Mouse (Mus musculus) lung, postnatal 0 days (tissue): ENCODE measurements around the gene Gm49450. TPM values are rescaled to one million over a fixed set of nuclear protein-coding genes. Genes with fewer than 3 reads are reported as not detected.
A peak's percentile ranks its signal among the peaks of the same experiment; 100 is the strongest.

ENCODE experiments used
- ATAC-seq: fragments of 200-750 bp; cut with Nextera tagmentation; 2 replicates; pipeline ENCODE4 v1.8.0; 2017; ENCODE audit warnings: moderate library complexity
- DNase-seq: peaks from one replicate; pipeline ENCODE4 v3.0.0-alpha.2; 2016; ENCODE audit warnings: low spot score
- H3K27ac ChIP-seq: fragments of 300-500 bp; sonication (generic); 2 replicates; pipeline ENCODE4 v1.5.1; 2014; ENCODE audit warnings: antibody characterized with exemption, mild to moderate bottlenecking, low read length, mixed read lengths
- H3K27me3 ChIP-seq: fragments of 300-500 bp; sonication (generic); replicated peaks from 2 replicates; pipeline ENCODE4 v1.6.1; 2014; ENCODE audit warnings: low read length, mixed read lengths; ENCODE audit not compliant: insufficient read depth
- H3K36me3 ChIP-seq: fragments of 300-500 bp; sonication (generic); 2 replicates; pipeline ENCODE4 v1.6.1; 2014; ENCODE audit warnings: low read length, mixed read lengths; ENCODE audit not compliant: insufficient read depth
- H3K4me1 ChIP-seq: fragments of 300-500 bp; sonication (generic); 2 replicates; pipeline ENCODE4 v1.6.1; 2014; ENCODE audit warnings: antibody characterized with exemption, low read depth, low read length, mixed read lengths; ENCODE audit not compliant: insufficient read depth
- H3K4me2 ChIP-seq: fragments of 300-500 bp; sonication (generic); replicated peaks from 2 replicates; pipeline ENCODE4 v1.6.1; 2014; ENCODE audit warnings: low read depth, mild to moderate bottlenecking, low read length, moderate library complexity, mixed read lengths
- H3K4me3 ChIP-seq: fragments of 300-500 bp; sonication (generic); 2 replicates; pipeline ENCODE4 v1.5.1; 2014; ENCODE audit warnings: low read depth, low read length
- H3K9ac ChIP-seq: fragments of 300-500 bp; sonication (generic); replicated peaks from 2 replicates; pipeline ENCODE4 v1.6.1; 2014; ENCODE audit warnings: low read depth, mild to moderate bottlenecking
- H3K9me3 ChIP-seq: fragments of 300-500 bp; sonication (generic); 2 replicates; pipeline ENCODE4 v1.6.1; 2016; ENCODE audit warnings: low read length, mixed read lengths
- CTCF ChIP-seq: IDR thresholded peaks from 2 replicates; pipeline ENCODE4 v1.5.1; 2016; ENCODE audit warnings: antibody characterized with exemption, mild to moderate bottlenecking
- EP300 ChIP-seq: IDR thresholded peaks from 2 replicates; pipeline ENCODE4 v1.6.1; 2016; ENCODE audit warnings: antibody characterized with exemption, mild to moderate bottlenecking, control low read depth
- WGBS: fragments of 180-500 bp; shearing (Covaris S2); extraction: QIAGEN DNeasy Blood & Tissue Kit; methylation state at CpG from one replicate; pipeline ENCODE4 v1.1.7; 2014; 5-methylcytosine and 5-hydroxymethylcytosine counted together
- polyA plus RNA-seq: library from polyadenylated mRNA; unstranded; fragments of >200 nt; fragmentation: Nextera tagmentation; extraction: Ambion mirVana; gene quantifications from 2 replicates; pipeline ENCODE4 v1.2.1, GENCODE M21; 2015

Gm49450 gene
- polyA plus RNA-seq, 1 experiment from 2014 or later = not detected

DNA sequence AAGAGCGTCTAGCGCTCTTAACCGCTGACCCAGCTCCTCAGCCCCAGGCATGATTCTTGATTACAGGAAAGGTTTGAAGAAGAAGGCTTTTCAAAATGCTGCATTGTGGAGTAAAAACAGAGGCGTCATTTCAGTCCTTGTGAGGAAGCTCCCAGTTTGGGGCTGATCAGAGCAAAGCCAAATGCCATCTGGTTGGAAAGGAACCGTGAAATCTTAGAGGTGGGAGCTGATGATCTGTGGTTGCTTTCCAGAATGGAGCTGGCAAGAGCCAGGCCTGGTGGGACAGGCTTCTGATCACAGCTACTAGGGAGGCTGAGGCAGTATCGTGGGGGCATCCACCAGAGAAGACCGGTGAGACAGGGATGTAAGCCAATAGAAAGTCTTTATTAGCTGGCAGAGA, 43.5 kb upstream of the Gm49450 start:
- 80% methylated on average over 7 of the region's 7 CpGs for WGBS
- Histone ChIP-seq H3K4me2 (no peak overlapping the region), H3K4me3 (no peak overlapping the region), H3K9me3 (no peaks in the 10 kb centered on the region), H3K9ac (no peak overlapping the region), H3K36me3 (no peaks in the 10 kb centered on the region), H3K4me1 (peaks cover 10% of the 10 kb centered on the region; the same call in 1 of the 2 replicates), H3K27me3 (no peaks in the 10 kb centered on the region), H3K27ac (no peak overlapping the region)
- DNase-seq = no peak
- no peak for ATAC-seq
- no peak for TF ChIP-seq EP300

DNA sequence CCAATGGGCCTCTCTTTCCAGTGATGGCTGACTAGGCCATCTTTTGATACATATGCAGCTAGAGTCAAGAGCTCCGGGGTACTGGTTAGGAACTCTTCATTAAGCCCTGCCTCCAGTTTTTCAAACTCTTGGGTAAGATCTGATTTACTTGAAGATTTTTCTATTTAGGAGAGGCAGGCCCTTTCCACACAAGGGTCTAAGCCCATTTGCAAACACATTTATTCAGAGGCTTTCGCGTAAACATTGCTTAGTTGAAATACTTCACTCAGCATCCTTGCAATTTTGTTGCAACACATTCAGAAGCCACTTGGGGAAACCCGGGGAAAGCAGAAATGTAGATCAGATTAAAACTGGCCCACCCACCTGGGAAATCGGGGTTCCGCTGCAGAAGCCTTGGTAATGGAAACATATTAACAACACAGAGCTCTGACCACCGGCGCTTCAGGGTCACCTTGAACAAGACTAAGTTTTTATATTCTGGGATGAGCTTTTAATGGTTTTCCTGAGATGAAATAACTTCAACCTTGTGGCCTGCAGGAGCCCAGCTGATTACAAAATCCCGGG, 41.7 kb upstream of the Gm49450 start:
- no peaks in the 10 kb centered on the region for H3K27me3 ChIP-seq
- no peak overlapping the region for H3K4me2 ChIP-seq
- H3K9me3 ChIP-seq = no peaks in the 10 kb centered on the region
- no peak overlapping the region for H3K9ac ChIP-seq
- H3K27ac ChIP-seq = no peak overlapping the region
- H3K36me3 ChIP-seq = no peaks in the 10 kb centered on the region
- DNase-seq (no peak), ATAC-seq (no peak)
- no peak for TF ChIP-seq EP300
- TF ChIP-seq CTCF = no peak
- no peak overlapping the region for H3K4me3 ChIP-seq
- 83% methylated on average over 9 of the region's 9 CpGs for WGBS
- H3K4me1 ChIP-seq = peaks cover 5% of the 10 kb centered on the region; the same call in 1 of the 2 replicates

DNA sequence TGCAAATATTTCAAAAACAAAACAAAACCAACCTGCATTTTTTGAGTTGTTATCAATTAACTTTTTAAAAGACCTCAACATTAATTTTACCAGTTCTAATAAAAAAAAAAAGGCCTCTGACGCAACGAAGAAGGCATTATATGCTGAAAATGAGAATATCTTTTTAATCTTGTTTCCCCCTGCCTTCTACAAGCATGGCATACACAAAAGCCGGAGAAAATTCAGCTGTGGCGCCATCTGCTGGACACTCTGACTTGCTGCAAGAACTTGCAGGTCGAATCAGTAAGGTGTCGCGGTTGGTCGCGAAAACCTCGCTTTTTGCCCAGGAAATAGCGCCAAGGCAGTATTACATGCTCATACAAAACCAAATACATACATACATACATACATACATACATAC, 40.5 kb upstream of the Gm49450 start:
- Histone ChIP-seq H3K4me1 (peaks cover 5% of the 10 kb centered on the region; the same call in 1 of the 2 replicates), H3K4me2 (peak overlapping the region; percentile 51; the same call in 1 of the 2 replicates), H3K9me3 (no peaks in the 10 kb centered on the region), H3K27me3 (no peaks in the 10 kb centered on the region), H3K4me3 (peak overlapping the region; percentile 32; the same call in 1 of the 2 replicates), H3K9ac (no peak overlapping the region), H3K27ac (peak overlapping the region; percentile 94), H3K36me3 (no peaks in the 10 kb centered on the region)
- TF ChIP-seq EP300 = peak; percentile 49
- TF ChIP-seq CTCF = peak; percentile 94
- WGBS = under 1% methylated on average over 11 of the region's 11 CpGs
- DNase-seq = peak; percentile 95
- ATAC-seq = peak; percentile 38

DNA sequence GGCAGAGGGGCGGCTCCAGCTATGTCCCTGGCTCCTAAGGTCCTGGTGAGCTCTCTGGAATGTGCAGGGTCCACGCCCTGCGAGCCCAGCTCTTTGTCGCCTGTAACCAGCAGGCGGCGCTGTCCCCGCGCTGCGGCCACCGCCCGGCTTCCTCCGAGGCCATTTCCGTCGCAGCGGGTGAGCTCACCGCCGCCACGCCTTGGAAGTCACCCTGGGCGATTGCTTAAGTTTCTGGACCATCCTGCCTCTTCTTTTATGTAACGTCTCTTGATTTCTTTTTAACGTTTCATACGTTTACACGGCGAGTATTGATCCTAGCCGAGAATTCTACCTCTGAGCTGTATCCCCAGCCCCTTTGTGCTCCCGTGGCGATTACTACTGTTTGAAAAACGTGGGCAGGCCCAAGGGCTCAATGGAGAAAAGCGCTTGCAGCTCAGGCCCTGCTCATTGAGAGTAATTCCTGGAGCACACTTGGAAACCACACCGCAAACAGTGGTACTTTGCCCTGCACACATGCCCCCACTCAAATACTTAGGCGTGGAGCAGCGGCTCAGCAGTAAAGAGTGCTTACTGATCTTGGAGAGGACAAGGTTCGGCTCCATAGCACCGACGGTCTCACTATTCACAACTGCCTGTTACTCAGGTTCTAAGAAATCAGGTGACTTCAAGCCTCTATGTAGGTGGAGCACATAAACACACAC, 39.9 kb upstream of the Gm49450 start:
- no peaks in the 10 kb centered on the region for H3K9me3 ChIP-seq
- H3K4me2 ChIP-seq = peak overlapping the region; percentile 51
- peak overlapping the region; percentile 32 for H3K4me3 ChIP-seq
- DNase-seq (peak; percentile 97), ATAC-seq (peak; percentile 96)
- TF ChIP-seq EP300 = peak; percentile 60
- TF ChIP-seq CTCF = peak; percentile 99
- peak overlapping the region; percentile 58 for H3K9ac ChIP-seq
- no peaks in the 10 kb centered on the region for H3K36me3 ChIP-seq
- WGBS = 5% methylated on average over 35 of the region's 35 CpGs
- peak overlapping the region; percentile 94 for H3K27ac ChIP-seq
- H3K4me1 ChIP-seq = peaks cover 5% of the 10 kb centered on the region; the same call in 1 of the 2 replicates
- H3K27me3 ChIP-seq = no peaks in the 10 kb centered on the region

DNA sequence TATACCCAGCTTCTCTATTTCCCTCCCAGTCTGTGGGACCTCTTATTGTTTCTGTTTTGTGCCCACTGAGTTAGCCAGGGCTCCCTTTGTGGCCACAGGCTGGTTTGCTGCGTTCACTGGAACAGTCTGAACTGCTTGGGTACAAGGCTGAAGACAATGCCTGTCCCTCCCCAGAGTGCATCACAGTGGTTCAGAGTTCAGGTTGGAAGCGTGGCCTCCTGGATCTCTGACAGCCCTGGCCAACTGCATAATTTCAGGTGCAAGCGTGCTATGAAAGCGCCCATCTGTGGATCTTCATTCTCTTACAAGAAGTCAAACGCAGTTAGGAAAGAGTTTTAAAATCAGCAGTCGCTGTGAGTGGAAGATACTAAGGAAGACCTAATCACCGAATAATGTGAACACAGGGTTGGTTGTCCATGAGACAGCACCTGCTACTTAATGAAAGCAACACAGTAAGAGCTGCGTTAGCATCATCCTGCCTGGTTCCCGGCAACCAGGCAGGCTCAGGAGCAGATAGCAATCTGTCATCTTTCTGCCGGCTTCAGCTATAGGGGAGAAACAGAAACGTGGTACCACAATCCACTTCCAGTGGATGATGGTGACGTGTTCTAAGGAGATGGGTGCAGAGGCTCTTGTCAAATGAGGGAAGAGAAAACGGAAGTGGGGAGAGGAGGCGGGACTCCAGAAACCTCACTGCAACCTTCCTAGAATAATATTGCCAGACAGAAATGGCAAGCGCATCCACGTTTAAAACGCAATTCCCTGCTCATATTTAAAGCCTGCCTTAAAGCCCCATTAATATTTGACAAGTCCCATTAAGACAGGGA, 38.9 kb upstream of the Gm49450 start:
- peak overlapping the region; percentile 58 for H3K9ac ChIP-seq
- H3K27me3 ChIP-seq = no peaks in the 10 kb centered on the region
- TF ChIP-seq EP300 (no peak), CTCF (no peak)
- 33% methylated on average over 17 of the region's 17 CpGs for WGBS
- peak overlapping the region; percentile 51 for H3K4me2 ChIP-seq
- H3K27ac ChIP-seq = peak overlapping the region; percentile 94
- no peaks in the 10 kb centered on the region for H3K36me3 ChIP-seq
- DNase-seq (peak; percentile 89), ATAC-seq (peak; percentile 59)
- H3K4me1 ChIP-seq = peaks cover 5% of the 10 kb centered on the region; the same call in 1 of the 2 replicates
- H3K9me3 ChIP-seq = no peaks in the 10 kb centered on the region
- peak overlapping the region; percentile 32 for H3K4me3 ChIP-seq

DNA sequence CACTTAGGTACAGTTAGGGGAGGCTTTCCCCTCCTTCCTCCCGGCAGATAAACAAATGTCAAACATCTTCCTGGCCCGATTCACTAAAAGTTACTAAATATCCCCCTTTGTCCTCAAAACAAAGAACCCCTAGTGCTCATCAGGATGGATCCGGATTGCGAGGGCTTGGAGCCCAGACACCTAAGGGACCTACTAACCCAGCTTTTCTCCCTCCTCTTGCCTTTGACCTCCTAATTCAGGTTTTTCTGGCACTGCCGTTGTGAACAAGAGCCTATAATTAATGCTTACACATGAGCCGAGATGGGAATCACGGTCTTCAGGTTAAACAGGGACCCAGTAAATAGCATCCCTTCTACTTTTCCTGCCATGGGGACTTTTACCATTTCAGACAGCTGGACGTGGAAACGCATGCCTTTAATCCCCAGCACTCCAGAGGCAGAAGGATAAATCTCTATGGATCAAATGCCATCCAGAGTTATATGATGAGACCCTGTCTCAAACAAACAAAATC, 38.2 kb upstream of the Gm49450 start:
- WGBS = 38% methylated on average over 9 of the region's 9 CpGs
- DNase-seq (no peak), ATAC-seq (no peak)
- TF ChIP-seq CTCF (no peak), EP300 (no peak)
- Histone ChIP-seq H3K27ac (peak overlapping the region; percentile 22; the same call in 1 of the 2 replicates), H3K4me1 (peaks cover 6% of the 10 kb centered on the region; the same call in 1 of the 2 replicates), H3K9ac (no peak overlapping the region), H3K27me3 (no peaks in the 10 kb centered on the region), H3K4me3 (no peak overlapping the region), H3K9me3 (no peaks in the 10 kb centered on the region), H3K4me2 (no peak overlapping the region), H3K36me3 (no peaks in the 10 kb centered on the region)
